Mouse (Mus musculus) neural tube, embryonic 10.5 days (tissue): Measurements from ENCODE around the gene Helq.

ENCODE experiments used
- DNase-seq: peaks from one replicate; pipeline ENCODE4 v3.0.0-alpha.2; 2017; ENCODE audit warnings: low spot score; ENCODE audit errors: extremely low spot score

Helq gene

GRCm38 (mm10) chr5:100779002-100779401 lies 19.4 kb downstream of the Helq start:
- DNase-seq: no peak

DNA sequence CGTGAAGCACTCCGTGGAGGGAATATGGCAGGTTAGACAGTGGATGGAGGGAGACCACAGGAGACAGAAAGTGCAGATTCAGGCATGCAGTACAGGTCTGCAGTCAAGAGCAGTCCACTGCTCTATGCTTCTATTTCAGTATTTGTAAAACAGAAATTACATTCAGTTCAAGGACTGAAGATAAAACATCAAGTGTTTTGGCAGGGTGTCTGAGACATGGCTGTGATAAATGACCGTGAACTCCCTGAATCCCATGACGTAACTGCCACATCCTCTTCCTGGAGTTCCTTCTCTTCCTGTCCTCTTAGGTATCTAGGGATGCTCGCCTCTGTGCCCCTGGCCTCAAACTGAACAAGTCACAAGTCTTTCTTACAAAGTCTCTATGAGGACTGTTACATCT lies 21.5 kb downstream of the Helq start:
- DNase-seq: no peak

DNA sequence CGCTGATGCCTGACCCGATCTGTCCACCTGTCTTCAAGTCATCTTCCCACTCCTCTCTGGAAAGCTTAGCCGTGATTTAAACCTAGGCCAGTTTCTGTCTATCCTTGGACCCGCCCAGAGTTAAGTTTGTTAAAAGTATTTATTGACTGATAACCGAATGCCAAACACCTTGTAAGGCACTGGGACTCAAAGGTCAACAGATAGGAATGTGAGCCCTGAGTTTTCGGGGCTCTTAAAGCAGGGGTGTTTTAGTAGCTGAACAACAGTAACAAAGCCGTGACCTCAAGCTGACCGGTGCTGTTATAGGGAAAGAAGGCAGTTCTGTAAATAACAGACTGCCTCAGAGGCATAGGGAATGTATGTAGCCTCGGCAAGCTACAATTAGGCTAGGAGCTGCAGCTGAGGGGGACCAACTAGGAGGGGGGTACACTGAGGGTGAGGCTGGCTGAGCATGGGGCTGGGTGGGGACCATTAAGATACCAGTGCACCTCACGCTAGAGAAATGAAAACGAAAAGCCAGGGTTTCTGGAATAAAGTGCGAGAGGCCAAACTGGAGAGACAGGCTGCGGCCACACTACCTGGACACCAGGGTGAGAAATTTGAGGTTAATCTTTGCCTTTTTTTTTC lies 22.5 kb downstream of the Helq start:
- DNase-seq: no peak

GRCm38 (mm10) chr5:100771575-100771974 lies 26.8 kb downstream of the Helq start:
- DNase-seq: no peak

DNA sequence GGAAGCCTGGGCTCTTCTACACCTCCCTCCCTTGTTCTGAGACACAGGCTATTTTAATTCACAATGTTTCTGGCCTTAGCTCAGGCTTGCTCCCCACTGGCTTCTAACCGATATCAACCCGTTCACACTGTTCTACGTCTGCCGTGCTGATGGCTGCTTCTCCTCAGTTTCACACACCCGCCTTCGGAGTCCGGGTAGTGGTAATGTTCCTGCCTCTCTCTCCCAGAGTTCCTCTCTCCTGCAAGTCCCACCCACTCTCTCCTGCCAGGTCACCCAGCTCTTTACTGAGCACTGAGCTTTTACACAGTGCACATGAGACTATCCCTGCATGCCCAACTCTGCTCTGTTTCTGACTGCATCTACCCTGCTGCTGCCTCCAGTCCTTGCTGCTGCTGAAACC lies 32.4 kb downstream of the Helq start:
- no peak for DNase-seq

DNA sequence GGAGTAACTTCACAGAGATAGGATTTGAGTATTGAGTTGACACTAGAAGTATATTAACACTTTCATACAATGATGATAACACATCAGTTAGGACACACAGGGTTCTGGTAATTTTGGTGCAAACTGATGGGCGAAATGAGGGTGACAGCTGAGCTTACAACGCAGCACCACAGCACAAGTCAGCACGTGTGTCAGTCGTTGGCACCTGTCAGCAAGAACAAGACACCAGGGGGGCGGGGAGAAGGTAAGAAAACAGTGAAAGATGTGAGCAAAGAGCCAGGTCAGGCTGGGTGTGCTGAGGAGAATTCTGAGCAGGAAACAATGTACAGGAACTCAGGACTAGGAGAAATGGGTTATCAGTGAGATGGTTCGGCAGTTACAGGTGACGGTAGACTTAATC lies 36.7 kb downstream of the Helq start:
- DNase-seq: no peak

DNA sequence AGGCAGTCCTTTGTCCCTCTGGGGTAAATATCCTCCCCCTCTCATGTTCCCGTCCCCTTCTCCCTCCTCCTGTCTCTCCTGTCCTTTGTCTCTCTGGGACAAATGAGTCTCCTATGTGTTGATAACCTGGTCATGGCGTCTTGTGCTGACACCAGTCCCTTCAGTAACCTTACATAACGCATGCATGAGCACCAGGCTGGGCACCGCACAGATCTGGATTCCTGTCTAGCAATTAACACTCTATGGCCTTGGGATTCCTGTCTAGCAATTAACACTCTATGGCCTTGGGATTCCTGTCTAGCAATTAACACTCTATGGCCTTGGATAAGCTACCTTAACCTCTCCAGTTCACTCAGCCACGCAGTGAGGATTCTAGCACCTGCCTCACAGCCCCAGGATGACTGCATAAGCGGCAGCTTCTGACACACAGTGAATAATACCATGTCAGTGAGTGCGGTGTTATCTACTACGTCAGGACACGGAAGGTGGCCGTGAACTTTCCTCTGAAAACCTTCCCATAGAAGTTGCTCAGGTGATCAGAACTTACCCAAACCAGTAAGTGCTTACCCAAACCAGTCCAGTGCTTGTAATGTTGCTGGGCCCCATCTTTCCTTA lies 38.2 kb downstream of the Helq start:
- no peak for DNase-seq

GRCm38 (mm10) chr5:100758121-100758520 lies 40.3 kb downstream of the Helq start:
- no peak for DNase-seq

- peak; percentile 19 for DNase-seq
These were observed 45.0 kb downstream of the Helq start for GRCm38 (mm10) chr5:100753407-100753806.

DNA sequence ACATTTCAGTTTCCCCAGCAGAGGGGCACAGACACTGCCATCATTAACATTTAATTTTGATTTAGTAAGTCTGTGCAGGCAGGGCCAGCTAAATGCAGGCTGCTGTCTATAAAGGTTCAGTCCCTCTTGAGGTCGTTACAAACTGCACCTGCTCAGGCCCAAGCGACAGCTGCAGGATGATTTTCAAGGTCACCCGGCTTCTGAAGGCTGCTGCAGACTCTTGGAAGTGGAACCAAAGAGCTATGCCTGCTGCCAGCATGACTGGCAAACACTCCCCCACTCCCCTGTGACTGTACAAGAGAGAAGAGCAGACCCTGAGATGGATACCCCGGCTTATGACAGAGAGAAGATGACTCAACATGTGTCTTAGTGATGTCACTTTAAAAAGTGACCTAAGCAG lies 46.7 kb downstream of the Helq start:
- peak; percentile 19 for DNase-seq

GRCm38 (mm10) chr5:100750617-100751255 lies 47.7 kb downstream of the Helq start:
- no peak for DNase-seq

- no peak for DNase-seq
These were observed 59.6 kb downstream of the Helq start for GRCm38 (mm10) chr5:100738802-100739201.

- no peak for DNase-seq
These were observed 61.5 kb downstream of the Helq start for GRCm38 (mm10) chr5:100736919-100737318.

DNA sequence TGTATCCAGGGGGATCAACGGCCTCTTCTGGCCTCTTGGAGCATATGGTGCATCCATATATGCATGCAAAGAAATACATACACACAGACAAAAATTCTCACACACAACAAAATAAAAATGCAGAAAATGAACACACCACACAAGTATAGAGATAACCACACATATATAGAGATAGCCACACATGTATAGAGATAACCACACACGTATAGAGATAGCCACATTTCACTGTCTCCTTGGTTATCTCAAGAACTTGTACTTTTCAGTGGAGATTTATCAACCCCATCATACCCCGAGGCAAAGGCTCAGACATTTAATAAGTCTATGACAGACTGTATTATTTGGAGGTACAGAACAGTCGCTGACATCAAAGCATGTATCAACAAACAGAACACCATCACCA lies 63.9 kb downstream of the Helq start:
- no peak for DNase-seq

GRCm38 (mm10) chr5:100728757-100729156 lies 69.6 kb downstream of the Helq start:
- DNase-seq: no peak

- DNase-seq: no peak
These were observed 72.4 kb downstream of the Helq start for GRCm38 (mm10) chr5:100726001-100726400.

- DNase-seq: peak; percentile 56
These were observed 78.9 kb downstream of the Helq start, which contains the start of gene Hpse for GRCm38 (mm10) chr5:100719235-100720088. Gene Hpse (minus strand): TSS chr5:100719716.

GRCm38 (mm10) chr5:100716762-100717161 lies 81.6 kb downstream of the Helq start:
- no peak for DNase-seq
